Comparison of ENCODE assay signal across 17 mouse cellular contexts in genomic region chr4:126792341-126793102, GRCm38 (mm10). TPM values are rescaled to one million over a fixed set of nuclear protein-coding genes. Genes with fewer than 3 reads are reported as not detected.
"Had no signal": no experiment of that assay in that cellular context is flagged by ENCODE, and none has a peak within 500 bp of the region (broad histone marks: within the 10 kb centered on the region; RNA-seq: fewer than 3 reads in every experiment).

No protein-coding gene starts in this region.

- H3K4me1 ChIP-seq: limb, embryonic 12.5 days; liver, embryonic 13.5 days; lung, embryonic 15.5 days; midbrain, embryonic 12.5 days; neural tube, embryonic 13.5 days had no signal

- H3K27ac ChIP-seq: limb, embryonic 12.5 days; liver, embryonic 13.5 days; lung, embryonic 15.5 days; midbrain, embryonic 12.5 days; neural tube, embryonic 13.5 days; stomach, postnatal 0 days had no signal

- DNase-seq: kidney, adult 11 months; kidney, adult 9 months; kidney, postnatal 10 days; kidney, postnatal 4 days; liver; liver, embryonic 13.5 days; liver, postnatal 0 days; lung, postnatal 14 days; thymus, postnatal 4 days had no signal

- H3K4me3 ChIP-seq: limb, embryonic 12.5 days; liver, embryonic 13.5 days; lung, embryonic 15.5 days; midbrain, embryonic 12.5 days; neural tube, embryonic 13.5 days had no signal

RNA-seq across cellular contexts. Expression of gene Tfap2e, which starts 56.5 kb away (rescaled TPM):
- total RNA-seq: layer of hippocampus, postnatal 14 days; megakaryocyte-erythroid progenitor cell, adult 5-6 weeks had no signal
- polyA plus RNA-seq: intestine, embryonic 14.5 days; limb, embryonic 12.5 days; liver, embryonic 13.5 days; liver, postnatal 0 days had no signal
